Mouse (Mus musculus) CD8-positive naive resting alpha-beta T cell, adult 2 months (primary cell): ENCODE results near the gene Rtn1.
A peak's percentile ranks its signal among the peaks of the same experiment; 100 is the strongest.

Experiments
- DNase-seq, 2 experiments: peaks; one replicate each; pipeline ENCODE4 v3.0.0; 2022; ENCODE audit warnings: low read depth in 2 of 2, low spot score in 2 of 2

Rtn1 gene

GRCm38 (mm10) chr12:72408954-72409353 lies at the start of gene Rtn1:
TSS of gene Rtn1 (minus strand) at chr12:72409054.
- no peak for DNase-seq

- no peak for DNase-seq
Observed at GRCm38 (mm10) chr12:72453941-72454340, 45.1 kb upstream of the Rtn1 start.

GRCm38 (mm10) chr12:72441839-72442576 lies 33.2 kb upstream of the Rtn1 start, which contains the start of gene Lrrc9:
TSS of gene Lrrc9 (plus strand) at chr12:72441866.
- DNase-seq, result no peak

- DNase-seq, result no peak
Observed at GRCm38 (mm10) chr12:72438961-72439480, 30.2 kb upstream of the Rtn1 start.

- DNase-seq, result no peak
Observed at GRCm38 (mm10) chr12:72437676-72438341, 29.0 kb upstream of the Rtn1 start.

GRCm38 (mm10) chr12:72433241-72433865 lies 24.5 kb upstream of the Rtn1 start:
- DNase-seq, result no peak

- DNase-seq, result no peak
Observed at GRCm38 (mm10) chr12:72432209-72432608, 23.4 kb upstream of the Rtn1 start.

GRCm38 (mm10) chr12:72427722-72428126 lies 18.9 kb upstream of the Rtn1 start:
- peak in 1 of 2 experiments; percentile 18 for DNase-seq

GRCm38 (mm10) chr12:72422681-72423080 lies 13.8 kb upstream of the Rtn1 start:
- no peak for DNase-seq

- no peak for DNase-seq
Observed at GRCm38 (mm10) chr12:72417762-72418161, 8.9 kb upstream of the Rtn1 start.

GRCm38 (mm10) chr12:72408111-72408891 lies 553 bp downstream of the Rtn1 start:
- no peak for DNase-seq

GRCm38 (mm10) chr12:72407721-72408110 lies 1.1 kb downstream of the Rtn1 start:
- DNase-seq, result no peak

GRCm38 (mm10) chr12:72407146-72407545 lies 1.7 kb downstream of the Rtn1 start:
- DNase-seq, result no peak

GRCm38 (mm10) chr12:72405031-72405430 lies 3.8 kb downstream of the Rtn1 start:
- no peak for DNase-seq

- DNase-seq, result no peak
Observed at GRCm38 (mm10) chr12:72393046-72393805, 15.6 kb downstream of the Rtn1 start.

GRCm38 (mm10) chr12:72390346-72390745 lies 18.5 kb downstream of the Rtn1 start:
- DNase-seq, result no peak

GRCm38 (mm10) chr12:72389377-72390103 lies 19.3 kb downstream of the Rtn1 start:
- DNase-seq, result no peak

GRCm38 (mm10) chr12:72388835-72389234 lies 20.0 kb downstream of the Rtn1 start:
- no peak for DNase-seq

GRCm38 (mm10) chr12:72388135-72388534 lies 20.7 kb downstream of the Rtn1 start:
- no peak for DNase-seq

- no peak for DNase-seq
Observed at GRCm38 (mm10) chr12:72376309-72376708, 32.5 kb downstream of the Rtn1 start.
